Mouse (Mus musculus) limb, embryonic 14.5 days (tissue): ENCODE data around the gene Ano6. TPM values are rescaled to one million over a fixed set of nuclear protein-coding genes. Genes with fewer than 3 reads are reported as not detected.

Source experiments
- ATAC-seq: fragments of 200-750 bp; cut with Nextera tagmentation; 2 replicates; pipeline ENCODE4 v1.8.0; 2017; ENCODE audit warnings: low read depth, moderate number of reproducible peaks, moderate TSS enrichment; ENCODE audit not compliant: low FRiP score
- DNase-seq: peaks from one replicate; pipeline ENCODE4 v3.0.0-alpha.2; 2015; ENCODE audit warnings: low spot score
- H3K27ac ChIP-seq: fragments of 300-500 bp; sonication (generic); replicated peaks from 2 replicates; pipeline ENCODE4 v1.5.1; 2014; ENCODE audit warnings: low read depth, mild to moderate bottlenecking, low read length, moderate library complexity, mixed read lengths
- H3K27me3 ChIP-seq: fragments of 300-500 bp; sonication (generic); 2 replicates; pipeline ENCODE4 v1.6.1; 2014; ENCODE audit warnings: low read length, mixed read lengths; ENCODE audit not compliant: control insufficient read depth, insufficient read depth
- H3K36me3 ChIP-seq: fragments of 300-500 bp; sonication (generic); 2 replicates; pipeline ENCODE4 v1.6.1; 2014; ENCODE audit warnings: mild to moderate bottlenecking, low read length, moderate library complexity, mixed read lengths; ENCODE audit not compliant: control insufficient read depth, insufficient read depth
- H3K4me1 ChIP-seq: fragments of 300-500 bp; sonication (generic); 2 replicates; pipeline ENCODE4 v1.6.1; 2014; ENCODE audit warnings: antibody characterized with exemption, low read length, mixed read lengths; ENCODE audit not compliant: control insufficient read depth, insufficient read depth
- H3K4me2 ChIP-seq: fragments of 300-500 bp; sonication (generic); replicated peaks from 2 replicates; pipeline ENCODE4 v1.6.1; 2014; ENCODE audit warnings: low read depth, mild to moderate bottlenecking, low read length, moderate library complexity; ENCODE audit not compliant: severe bottlenecking
- H3K4me3 ChIP-seq: fragments of 300-500 bp; sonication (generic); replicated peaks from 2 replicates; pipeline ENCODE4 v1.5.1; 2014; ENCODE audit warnings: low read length
- H3K9ac ChIP-seq: fragments of 300-500 bp; sonication (generic); 2 replicates; pipeline ENCODE4 v1.6.1; 2014; ENCODE audit warnings: mild to moderate bottlenecking, low read depth, low read length, moderate library complexity; ENCODE audit not compliant: severe bottlenecking
- H3K9me3 ChIP-seq: fragments of 300-500 bp; sonication (generic); 2 replicates; pipeline ENCODE4 v1.6.1; 2016; ENCODE audit warnings: low read length; ENCODE audit not compliant: control insufficient read depth
- POLR2A ChIP-seq: fragments of 200-500 bp; IDR thresholded peaks from 2 replicates; pipeline ENCODE4 v1.8.0; 2012; ENCODE audit warnings: inconsistent platforms, mild to moderate bottlenecking, moderate library complexity, borderline replicate concordance; ENCODE audit not compliant: insufficient read depth, insufficient read length; ENCODE audit errors: extremely low read depth
- WGBS: fragments of 180-500 bp; shearing (Covaris S2); extraction: QIAGEN DNeasy Blood & Tissue Kit; methylation state at CpG from one replicate; pipeline ENCODE4 v1.1.7; 2014; 5-methylcytosine and 5-hydroxymethylcytosine counted together
- polyA plus RNA-seq, 2 experiments: library from polyadenylated mRNA; depleted of rRNA in 1 of 2; stranded (reverse) in 1 of 2; unstranded in 1 of 2; fragments of >200 nt; fragmentation: Nextera tagmentation in 1 of 2; extraction: Ambion mirVana in 1 of 2; gene quantifications; 2 replicates each; pipeline versions ENCODE4 v1.2.1 to v1.2.3; 2012 to 2014

Gene Ano6
- polyA plus RNA-seq, 2 experiments: 42.1 to 52.3 TPM

- DNase-seq: no peak
- Histone ChIP-seq H3K4me2 (no peak overlapping the region), H3K4me3 (no peak overlapping the region), H3K36me3 (no peaks in the 10 kb centered on the region), H3K4me1 (no peaks in the 10 kb centered on the region), H3K27ac (no peak overlapping the region), H3K9me3 (no peaks in the 10 kb centered on the region), H3K27me3 (no peaks in the 10 kb centered on the region), H3K9ac (no peak overlapping the region)
- no peak for ATAC-seq
- WGBS: 91% methylated on average over 6 of the region's 6 CpGs
- TF ChIP-seq POLR2A: no peak
Observed at GRCm38 (mm10) chr15:95774197-95774596, 16.4 kb upstream of the Ano6 start.

GRCm38 (mm10) chr15:95774674-95775414, 15.8 kb upstream of the Ano6 start:
- H3K27ac ChIP-seq: no peak overlapping the region
- ATAC-seq (no peak), DNase-seq (no peak)
- no peak overlapping the region for H3K9ac ChIP-seq
- no peaks in the 10 kb centered on the region for H3K4me1 ChIP-seq
- no peaks in the 10 kb centered on the region for H3K9me3 ChIP-seq
- no peak for TF ChIP-seq POLR2A
- 72% methylated on average over 9 of the region's 9 CpGs for WGBS
- H3K4me2 ChIP-seq: no peak overlapping the region
- H3K4me3 ChIP-seq: no peak overlapping the region
- H3K27me3 ChIP-seq: no peaks in the 10 kb centered on the region
- no peaks in the 10 kb centered on the region for H3K36me3 ChIP-seq

GRCm38 (mm10) chr15:95777743-95778142, 12.9 kb upstream of the Ano6 start:
- DNase-seq: no peak
- Histone ChIP-seq H3K4me3 (no peak overlapping the region), H3K4me1 (no peaks in the 10 kb centered on the region), H3K9ac (no peak overlapping the region), H3K27me3 (no peaks in the 10 kb centered on the region), H3K27ac (no peak overlapping the region), H3K9me3 (no peaks in the 10 kb centered on the region), H3K4me2 (no peak overlapping the region), H3K36me3 (no peaks in the 10 kb centered on the region)
- WGBS: 86% methylated on average over 2 of the region's 2 CpGs
- TF ChIP-seq POLR2A: no peak
- no peak for ATAC-seq

- no peak for DNase-seq
- Histone ChIP-seq H3K4me3 (no peak overlapping the region), H3K36me3 (no peaks in the 10 kb centered on the region), H3K9ac (no peak overlapping the region), H3K27ac (no peak overlapping the region), H3K4me2 (no peak overlapping the region), H3K27me3 (no peaks in the 10 kb centered on the region), H3K4me1 (no peaks in the 10 kb centered on the region), H3K9me3 (no peaks in the 10 kb centered on the region)
- 91% methylated on average over 4 of the region's 4 CpGs for WGBS
- ATAC-seq: no peak
- no peak for TF ChIP-seq POLR2A
Observed at GRCm38 (mm10) chr15:95778710-95779109, 11.9 kb upstream of the Ano6 start.

GRCm38 (mm10) chr15:95786624-95787023, 4.0 kb upstream of the Ano6 start:
- Histone ChIP-seq H3K27me3 (no peaks in the 10 kb centered on the region), H3K4me2 (no peak overlapping the region), H3K27ac (no peak overlapping the region), H3K4me3 (no peak overlapping the region), H3K36me3 (no peaks in the 10 kb centered on the region), H3K4me1 (0 out of 2 replicates have a peak, but pooled peaks cover 2% of the 10 kb centered on the region), H3K9me3 (no peaks in the 10 kb centered on the region), H3K9ac (no peak overlapping the region)
- whole genome bisulfite sequencing: 84% methylated on average over 4 of the region's 4 CpGs
- ATAC-seq: no peak
- TF ChIP-seq POLR2A: no peak
- no peak for DNase-seq

GRCm38 (mm10) chr15:95787578-95787977, 3.1 kb upstream of the Ano6 start:
- H3K9me3 ChIP-seq: no peaks in the 10 kb centered on the region
- no peak for DNase-seq
- H3K9ac ChIP-seq: no peak overlapping the region
- H3K36me3 ChIP-seq: no peaks in the 10 kb centered on the region
- WGBS: 60% methylated on average over 3 of the region's 3 CpGs
- H3K27ac ChIP-seq: no peak overlapping the region
- H3K27me3 ChIP-seq: no peaks in the 10 kb centered on the region
- TF ChIP-seq POLR2A: no peak
- H3K4me1 ChIP-seq: 0 out of 2 replicates have a peak, but pooled peaks cover 10% of the 10 kb centered on the region
- ATAC-seq: no peak
- H3K4me2 ChIP-seq: no peak overlapping the region
- H3K4me3 ChIP-seq: no peak overlapping the region
